Mouse (Mus musculus) erythroblast, embryonic 14.5 days (primary cell): ENCODE measurements around the gene Slc35g3.

Experiments
- GATA1 ChIP-seq: IDR thresholded peaks from 2 replicates; pipeline ENCODE4 v1.6.1; 2012; ENCODE audit warnings: low read length, inconsistent platforms, mixed read lengths
- TAL1 ChIP-seq: IDR thresholded peaks from 3 replicates; pipeline ENCODE4 v1.6.1; 2012; ENCODE audit warnings: low read length, inconsistent platforms, mixed read lengths

GRCm38 (mm10) chr11:69774961-69775360, 13.2 kb upstream of the Slc35g3 start:
- no peak for TF ChIP-seq GATA1
- no peak for TF ChIP-seq TAL1
